In the genomic region with DNA sequence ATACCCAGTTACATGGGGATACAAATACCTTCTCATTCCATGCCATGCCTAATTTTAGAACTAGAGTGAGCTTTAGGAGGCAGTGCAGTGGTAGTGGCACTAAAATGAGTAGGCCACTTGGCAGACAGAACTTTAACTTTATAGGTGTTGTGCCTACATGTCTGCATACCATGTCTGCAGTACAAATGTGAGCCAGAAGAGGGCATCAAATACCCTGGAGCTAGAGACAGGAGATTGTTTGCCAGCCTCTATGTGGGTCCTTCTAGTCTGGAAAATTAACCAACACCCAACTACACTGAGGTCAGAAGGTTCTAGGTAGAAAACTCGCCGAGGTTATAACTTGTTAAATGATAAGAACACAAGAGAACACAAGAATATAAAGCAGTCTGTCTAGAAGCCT, we compare ENCODE assay signal across 11 mouse cellular contexts. TPM values are rescaled to one million over a fixed set of nuclear protein-coding genes. Genes with fewer than 3 reads are reported as not detected.
DNase-seq lines count a peak whose midpoint lies in the region; ATAC-seq and TF ChIP-seq lines count a peak whose summit lies in the region.
"Had no signal": no experiment of that assay in that cellular context is flagged by ENCODE, and none has a peak within 500 bp of the region (broad histone marks: within the 10 kb centered on the region; RNA-seq: fewer than 3 reads in every experiment).

No protein-coding gene starts in this region.

- H3K27me3 ChIP-seq in kidney, embryonic 15.5 days: no peaks in the 10 kb centered on the region

- no peaks in the 10 kb centered on the region for H3K36me3 ChIP-seq in kidney, embryonic 15.5 days

- peak; percentile 81 for ATAC-seq in megakaryocyte progenitor cell, adult 5-6 weeks (replicated peaks; ENCODE audit: poor library complexity)
- no peak for ATAC-seq in kidney, embryonic 15.5 days (replicated peaks; ENCODE audit: low FRiP score)

- peak; percentile 54 for TF ChIP-seq CTCF in layer of hippocampus, adult 2 months (conservative IDR thresholded peaks at IDR 0.05)

- no peaks in the 10 kb centered on the region for H3K9me3 ChIP-seq in kidney, embryonic 15.5 days (replicated peaks)

- H3K4me2 ChIP-seq in kidney, embryonic 15.5 days: no peak overlapping the region
- H3K4me2 ChIP-seq: midbrain, embryonic 11.5 days had no signal

- DNase-seq in cerebellum, postnatal 10 days: peak; percentile 44 to 53
- DNase-seq in cerebellum, adult 9-10 months: no peak
- no peak for DNase-seq in layer of hippocampus, adult 2 months (ENCODE audit: low spot score in 2 of 2)
- no peak for DNase-seq in layer of hippocampus, postnatal 25 days (ENCODE audit: extremely low spot score in 1 of 2, low spot score in 1 of 2)
- DNase-seq in T-cell, adult 2 months (ENCODE audit: low spot score): peak; percentile 21
- no peak for DNase-seq in spleen, adult 12 weeks (ENCODE audit: low spot score)

- no peaks in the 10 kb centered on the region for H3K4me1 ChIP-seq in kidney, embryonic 15.5 days

- WGBS in kidney, embryonic 15.5 days: 70% methylated on average over 2 of the region's 2 CpGs

- no peak overlapping the region for H3K9ac ChIP-seq in kidney, embryonic 15.5 days

- no peak overlapping the region for H3K4me3 ChIP-seq in layer of hippocampus, adult 2 months
- H3K4me3 ChIP-seq in kidney, embryonic 15.5 days (replicated peaks): no peak overlapping the region

- H3K27ac ChIP-seq in layer of hippocampus, adult 2 months: no peak overlapping the region
- no peak overlapping the region for H3K27ac ChIP-seq in kidney, embryonic 15.5 days

RNA-seq across cellular contexts. Expression of a gene that starts 9.0 kb away (rescaled TPM):
- total RNA-seq in layer of hippocampus, adult 2 months (2021): not detected
- under 1 TPM in 1 of 2 experiments, not detected in 1; 0.69 TPM for total RNA-seq in layer of hippocampus, postnatal 25 days (2021)
- not detected in 2 replicates for total RNA-seq in megakaryocyte progenitor cell, adult 5-6 weeks (2015)
- total RNA-seq in megakaryocyte progenitor cell, adult 5-6 weeks (2017): not detected in 2 replicates
- not detected in 2 replicates for polyA plus RNA-seq in kidney, embryonic 15.5 days (2015; fragmentation: Nextera tagmentation; extraction: Ambion mirVana)
- total RNA-seq: left cerebral cortex, postnatal 14 days had no signal
- polyA plus RNA-seq: midbrain, embryonic 11.5 days had no signal

RNA-seq across cellular contexts. Expression of a gene that starts 9.1 kb away (rescaled TPM):
- 10 to 100 TPM; 27.5 to 31.9 TPM for total RNA-seq in layer of hippocampus, adult 2 months (2021)
- 10 to 100 TPM; 26.3 to 29.0 TPM for total RNA-seq in layer of hippocampus, postnatal 25 days (2021)
- total RNA-seq in megakaryocyte progenitor cell, adult 5-6 weeks (2015): 63.6 and 99.3 TPM in 2 replicates
- 92.4 and 99.5 TPM in 2 replicates for total RNA-seq in megakaryocyte progenitor cell, adult 5-6 weeks (2017)
- 64.9 and 65.6 TPM in 2 replicates for polyA plus RNA-seq in kidney, embryonic 15.5 days (2015; fragmentation: Nextera tagmentation; extraction: Ambion mirVana)

RNA-seq across cellular contexts. Expression of a gene that starts 13.2 kb away (rescaled TPM):
- total RNA-seq in layer of hippocampus, adult 2 months (2021): 10 to 100 TPM; 67.0 to 69.7 TPM
- 10 to 100 TPM; 62.2 to 71.8 TPM for total RNA-seq in layer of hippocampus, postnatal 25 days (2021)
- 20.6 and 27.4 TPM in 2 replicates for total RNA-seq in megakaryocyte progenitor cell, adult 5-6 weeks (2015)
- 39.5 and 41.8 TPM in 2 replicates for total RNA-seq in megakaryocyte progenitor cell, adult 5-6 weeks (2017)
- 74.4 and 78.5 TPM in 2 replicates for polyA plus RNA-seq in kidney, embryonic 15.5 days (2015; fragmentation: Nextera tagmentation; extraction: Ambion mirVana)

RNA-seq across cellular contexts. Expression of a gene that starts 53.6 kb away (rescaled TPM):
- total RNA-seq in layer of hippocampus, adult 2 months (2021): not detected
- not detected for total RNA-seq in layer of hippocampus, postnatal 25 days (2021)
- not detected in 2 replicates for total RNA-seq in megakaryocyte progenitor cell, adult 5-6 weeks (2015)
- total RNA-seq in megakaryocyte progenitor cell, adult 5-6 weeks (2017): not detected in 2 replicates
- polyA plus RNA-seq in kidney, embryonic 15.5 days (2015; fragmentation: Nextera tagmentation; extraction: Ambion mirVana): not detected in 2 replicates
- total RNA-seq: heart, postnatal 25 days; left cerebral cortex, postnatal 14 days had no signal
- polyA plus RNA-seq: midbrain, embryonic 11.5 days had no signal

Comparison
In these comparisons a context has a peak if more than half of its experiments do, and no peak if none do; other contexts are left out.
1. DNase-seq: peak in cerebellum, postnatal 10 days (2 of 2) and T-cell, adult 2 months (single experiment); none in cerebellum, adult 9-10 months (single experiment), layer of hippocampus, adult 2 months (0 of 2), layer of hippocampus, postnatal 25 days (0 of 2) and spleen, adult 12 weeks (single experiment).